Mouse (Mus musculus) myocyte (in vitro differentiated cells): ENCODE data around the gene Rer1.

Source experiments
- E2F4 ChIP-seq: IDR thresholded peaks from one replicate; pipeline ENCODE4 v1.6.1; 2011; ENCODE audit warnings: mild to moderate bottlenecking, control low read depth, moderate library complexity; ENCODE audit not compliant: insufficient read depth
- MYOD1 ChIP-seq, 3 experiments: IDR thresholded peaks; one replicate each; pipeline ENCODE4 v1.6.1; 2011; ENCODE audit warnings: control low read depth in 2 of 3, low read depth in 2 of 3, mild to moderate bottlenecking in 2 of 3, moderate library complexity in 1 of 3; ENCODE audit not compliant: insufficient read length in 2 of 3, control insufficient read depth in 1 of 3
- MYOG ChIP-seq, 3 experiments: IDR thresholded peaks; one replicate each; pipeline ENCODE4 v1.6.1; 2011; ENCODE audit warnings: control low read depth in 2 of 3, low read depth in 2 of 3, mild to moderate bottlenecking in 2 of 3; ENCODE audit not compliant: insufficient read length in 2 of 3, control insufficient read depth in 1 of 3, insufficient read depth in 1 of 3
- POLR2A ChIP-seq: IDR thresholded peaks from one replicate; pipeline ENCODE4 v1.6.1; 2011; ENCODE audit warnings: low read depth, mild to moderate bottlenecking, control low read depth, moderate library complexity; ENCODE audit not compliant: insufficient read length
- POLR2AphosphoS2 ChIP-seq: IDR thresholded peaks from one replicate; pipeline ENCODE4 v1.6.1; 2011; ENCODE audit warnings: low read depth, control low read depth; ENCODE audit not compliant: insufficient read length
- SRF ChIP-seq: IDR thresholded peaks from one replicate; pipeline ENCODE4 v1.6.1; 2011; ENCODE audit warnings: low read depth; ENCODE audit not compliant: control insufficient read depth, insufficient read length
- TCF12 ChIP-seq: IDR thresholded peaks from one replicate; pipeline ENCODE4 v1.6.1; 2011; ENCODE audit warnings: mild to moderate bottlenecking, control low read depth; ENCODE audit not compliant: poor library complexity, insufficient read depth, severe bottlenecking
- USF1 ChIP-seq: IDR thresholded peaks from one replicate; pipeline ENCODE4 v1.6.1; 2011; ENCODE audit warnings: low read depth, mild to moderate bottlenecking, control low read depth, moderate library complexity

DNA sequence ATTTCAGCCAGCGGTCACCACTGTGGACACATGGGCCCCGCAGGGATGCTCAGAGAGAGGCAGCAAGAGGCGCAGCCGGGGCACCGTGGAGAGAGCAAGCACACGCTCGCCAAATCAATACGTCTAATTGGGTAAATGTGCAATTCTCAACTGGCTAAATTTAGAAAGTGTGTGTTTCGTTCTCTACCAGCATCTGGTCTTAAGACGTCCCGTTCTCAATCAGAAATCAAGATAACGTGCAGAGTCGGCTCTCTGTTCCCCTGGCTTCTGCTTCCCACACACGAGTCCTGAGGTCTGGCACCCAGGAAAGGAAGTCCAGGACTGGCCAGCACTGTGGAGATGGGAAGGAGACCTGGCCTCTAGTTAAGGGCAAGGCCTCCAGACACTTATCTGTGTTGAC is 39.5 kb downstream of the Rer1 start:
- TF ChIP-seq POLR2AphosphoS2 (no peak), POLR2A (no peak), MYOD1 (IDR thresholded peaks at IDR 0.05; ENCODE audit: control insufficient read depth in 1 of 3, insufficient read length in 2 of 3, low read depth in 2 of 3) (no peak), TCF12 (no peak), USF1 (no peak), E2F4 (no peak), MYOG (IDR thresholded peaks at IDR 0.05; ENCODE audit: control insufficient read depth in 1 of 3, insufficient read depth in 1 of 3, insufficient read length in 2 of 3, low read depth in 2 of 3) (no peak), SRF (no peak)
